Mouse (Mus musculus) liver, adult 2 months (tissue): ENCODE measurements around the gene Tmem169.

ENCODE experiments used
- CTCF ChIP-seq: fragments of 200-500 bp; IDR thresholded peaks from 2 replicates; pipeline ENCODE4 v1.5.1; 2011; ENCODE audit warnings: low read depth, low read length, control low read depth
- POLR2A ChIP-seq: fragments of 200-500 bp; IDR thresholded peaks from 2 replicates; pipeline ENCODE4 v1.6.1; 2011; ENCODE audit warnings: low read length, control low read depth; ENCODE audit not compliant: insufficient read depth; ENCODE audit errors: extremely low read depth

GRCm38 (mm10) chr1:72282604-72283003 lies 1.6 kb upstream of the Tmem169 start:
- TF ChIP-seq POLR2A: no peak
- TF ChIP-seq CTCF: no peak
